Mouse (Mus musculus) retina, postnatal 1 day (tissue): ENCODE measurements at regions not wholly inside any gene's neighbourhood (a gene's known extent, or its start where the extent isn't known, plus 50 kb on each side); places are given as distances from the start of the nearest gene placed in this dataset.
A peak's percentile ranks its signal among the peaks of the same experiment; 100 is the strongest.

Source experiments
- DNase-seq: peaks from one replicate; pipeline ENCODE4 v3.0.0-alpha.2; 2012

DNA sequence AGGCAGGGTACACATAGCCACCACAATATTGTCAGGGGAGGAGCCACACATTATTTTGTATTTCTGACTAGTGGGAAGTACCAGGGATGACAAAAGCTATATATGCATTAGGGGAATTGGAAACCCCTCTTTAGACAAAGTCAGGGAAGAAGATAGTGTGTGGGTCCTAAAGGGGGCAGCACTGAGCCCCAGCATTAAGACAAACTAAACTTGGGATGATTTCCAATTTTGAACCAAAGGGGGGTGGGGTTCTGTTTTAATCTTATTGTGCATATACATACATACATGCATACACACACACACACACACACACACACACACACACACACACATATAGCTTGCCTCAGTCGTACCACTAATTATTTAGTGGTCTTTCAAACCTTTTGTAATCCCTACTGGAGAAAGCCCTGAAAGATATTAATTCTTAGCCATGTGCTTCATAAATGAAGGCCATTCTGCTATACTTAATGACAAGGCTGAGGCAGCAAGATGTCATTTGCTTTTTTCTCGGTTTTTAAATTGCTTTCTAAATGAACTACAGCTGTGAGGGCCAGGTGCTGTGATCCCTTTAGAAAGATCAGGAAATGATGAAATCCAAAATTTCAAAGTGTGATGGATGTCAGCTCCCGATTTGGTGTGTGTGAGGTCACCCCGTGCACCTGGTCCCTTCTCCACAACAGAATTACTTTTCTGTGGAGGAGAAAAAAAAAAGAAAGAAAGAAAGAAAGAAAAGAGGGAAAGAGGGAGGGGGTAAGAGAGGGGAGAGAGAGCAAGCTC lies 523.5 kb downstream of the Rnf144a start:
- DNase-seq: peak; percentile 14

DNA sequence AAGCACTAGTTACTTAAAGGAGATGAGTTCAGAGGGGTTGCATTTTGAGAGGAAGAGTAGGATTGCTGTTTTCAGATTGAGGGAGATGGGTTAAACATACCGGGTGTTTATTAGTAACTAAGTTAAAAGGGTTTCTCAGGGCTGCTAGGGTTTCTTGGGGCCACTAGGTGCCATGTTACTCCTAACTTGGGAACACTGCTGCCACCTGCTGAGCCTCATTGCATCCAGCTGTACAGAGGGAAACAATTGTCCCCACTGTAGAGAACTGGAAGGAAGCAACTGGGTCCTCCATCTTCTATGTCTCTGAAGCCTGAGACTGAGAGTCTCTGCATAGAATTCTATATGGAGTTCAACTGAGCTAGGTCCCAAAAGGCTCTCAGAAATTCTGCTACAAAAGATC lies 524.3 kb downstream of the Rnf144a start:
- DNase-seq: no peak

DNA sequence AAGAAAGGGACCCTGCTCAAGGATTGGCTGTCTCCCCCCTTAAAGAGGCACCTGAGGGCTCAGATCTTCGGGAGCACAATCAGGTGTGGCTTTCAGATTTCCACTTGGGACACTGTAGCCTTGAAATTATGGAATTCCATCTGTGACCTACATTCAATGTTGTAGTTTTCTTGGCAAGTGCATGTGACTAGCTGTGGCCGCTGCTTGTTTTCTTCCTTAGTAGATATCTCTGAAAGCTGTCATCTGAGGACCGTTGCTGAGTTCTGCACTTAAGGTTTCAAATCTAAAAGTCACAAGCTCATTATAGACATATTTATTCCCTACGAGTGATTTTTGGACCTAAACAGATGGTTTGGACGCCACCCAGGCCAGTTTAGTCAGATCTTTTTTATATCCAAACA lies 531.3 kb downstream of the Rnf144a start:
- no peak for DNase-seq

DNA sequence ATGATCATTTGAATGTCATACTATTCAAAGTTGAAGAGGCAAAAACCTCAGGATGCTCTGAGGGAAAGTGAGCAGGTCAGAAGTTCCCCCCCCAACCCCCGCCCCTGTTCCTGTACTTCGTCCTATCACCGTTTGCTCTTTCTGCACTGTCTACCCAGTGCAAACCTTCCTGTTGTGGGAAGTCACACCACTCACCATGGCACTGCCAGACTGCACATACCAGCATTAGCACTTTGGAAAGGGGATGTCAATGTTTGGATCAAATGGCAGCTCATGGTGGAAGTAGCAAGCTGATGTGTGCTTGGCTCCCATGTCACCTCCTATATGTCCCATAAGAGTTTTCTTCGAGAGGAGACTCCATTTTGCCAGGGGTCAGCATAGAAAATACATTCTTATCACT lies 543.2 kb downstream of the Rnf144a start:
- no peak for DNase-seq

DNA sequence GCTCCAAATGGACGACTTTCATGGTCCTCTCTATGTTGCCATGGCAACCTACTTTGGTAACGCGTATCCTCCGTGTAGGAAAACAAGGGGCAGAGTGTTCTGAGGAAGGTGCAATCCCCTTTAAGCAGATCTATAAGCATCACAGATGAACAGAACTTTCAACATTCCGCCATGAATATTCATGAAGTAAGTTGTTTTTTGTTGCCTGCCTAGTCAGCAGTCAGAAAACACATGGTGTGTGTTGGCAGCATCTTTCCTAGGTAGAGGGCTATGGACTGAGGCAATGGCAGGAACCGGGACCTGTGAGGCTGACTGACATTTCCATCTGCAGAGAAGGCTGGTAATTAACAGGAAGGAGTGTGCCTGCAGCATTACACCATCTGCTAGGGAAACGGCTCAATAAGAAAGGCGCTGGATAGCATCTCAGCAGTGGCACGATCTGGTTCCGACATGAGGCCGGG lies 544.0 kb downstream of the Rnf144a start:
- peak; percentile 56 for DNase-seq

DNA sequence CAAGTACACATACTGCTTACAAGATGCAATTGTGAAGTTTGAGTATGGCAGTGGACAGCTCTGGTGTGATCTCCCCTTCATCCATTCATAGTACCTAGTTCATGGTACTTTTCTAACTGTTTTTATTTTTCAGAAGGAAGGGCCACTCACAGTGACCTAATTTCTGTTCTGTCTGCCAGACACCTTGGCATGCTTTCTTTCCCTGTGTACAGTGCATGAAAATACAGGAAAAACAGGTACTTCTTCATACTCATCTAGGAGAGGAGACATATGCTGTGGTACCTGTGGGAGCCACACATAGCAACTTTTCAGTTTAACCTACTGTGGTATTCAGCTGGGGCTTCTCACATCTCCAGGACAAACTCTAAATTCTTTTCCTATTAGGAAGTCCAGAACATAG lies 545.2 kb downstream of the Rnf144a start:
- DNase-seq: no peak

DNA sequence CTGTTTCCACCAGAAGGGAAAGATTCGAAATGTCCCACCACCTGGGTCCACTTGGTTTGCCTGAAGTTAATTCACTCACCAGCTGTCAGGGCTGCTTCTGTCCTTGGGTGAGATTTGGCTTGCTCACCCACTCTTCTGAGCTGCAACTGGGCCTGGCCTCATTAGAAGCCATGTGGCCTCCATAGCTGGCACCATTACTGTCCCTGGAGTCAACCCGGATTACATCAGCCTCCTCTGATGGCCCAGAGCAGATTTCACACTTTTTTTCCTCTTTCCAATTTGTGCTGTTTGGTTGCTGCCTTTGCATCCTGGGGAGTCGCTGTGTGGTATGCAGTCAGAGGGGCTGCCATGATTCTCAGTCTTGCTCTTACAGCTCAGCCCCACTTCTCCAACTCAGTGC lies 550.0 kb downstream of the Rnf144a start:
- peak; percentile 23 for DNase-seq

DNA sequence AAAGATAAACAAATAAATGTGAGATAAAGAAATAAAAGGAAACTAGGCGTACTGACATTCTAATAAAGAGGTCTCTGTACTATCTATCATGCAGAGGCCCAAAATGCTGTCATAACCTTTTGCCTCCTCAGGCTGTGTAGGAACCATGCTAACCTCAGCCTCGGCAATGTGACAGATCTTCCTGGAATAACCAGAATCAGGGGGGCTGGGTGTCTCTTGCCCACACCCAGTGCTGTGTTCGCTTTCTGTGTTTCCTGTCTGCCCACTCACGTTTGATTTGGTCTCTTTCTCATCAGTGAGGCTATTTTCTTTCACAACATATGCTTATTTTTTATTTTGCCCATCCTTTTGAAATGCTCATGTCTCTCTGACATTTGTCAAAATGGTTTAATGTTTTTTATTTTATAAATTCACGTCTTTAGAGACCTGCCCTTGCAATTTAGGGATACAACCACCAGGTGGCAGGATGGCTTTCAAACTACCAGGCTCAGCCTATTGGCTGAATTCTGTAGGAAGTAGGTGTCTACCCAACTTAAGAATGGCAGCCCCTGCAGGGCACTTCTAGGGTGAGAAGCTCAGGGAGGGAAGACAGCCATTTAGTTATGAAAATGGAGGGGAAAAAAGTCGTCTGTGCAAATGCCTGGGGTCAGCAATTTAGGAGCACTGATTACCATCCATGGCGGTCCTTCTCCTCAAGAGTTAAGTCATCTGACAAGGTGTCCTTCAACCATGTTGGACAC lies 550.8 kb downstream of the Rnf144a start:
- peak; percentile 14 for DNase-seq

DNA sequence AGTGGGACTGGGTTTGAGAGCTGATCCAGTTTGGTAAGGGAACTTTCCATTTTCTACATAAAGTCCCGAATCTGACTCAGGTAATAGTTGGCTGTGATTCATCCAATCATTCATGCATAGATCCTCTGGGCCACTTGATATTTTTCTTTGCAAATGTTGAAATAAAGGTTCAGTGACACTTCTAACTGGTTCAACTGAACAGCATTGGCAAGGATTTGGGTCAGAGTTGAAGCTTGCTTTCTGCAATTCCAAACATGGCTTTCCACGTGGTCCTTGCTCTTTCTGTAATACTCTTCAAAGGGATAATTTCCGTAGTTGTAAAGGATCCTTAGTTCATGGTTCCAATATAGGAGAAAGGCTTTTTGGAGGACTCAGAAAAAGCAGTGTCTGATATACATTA lies 554.0 kb downstream of the Rnf144a start:
- DNase-seq: no peak

DNA sequence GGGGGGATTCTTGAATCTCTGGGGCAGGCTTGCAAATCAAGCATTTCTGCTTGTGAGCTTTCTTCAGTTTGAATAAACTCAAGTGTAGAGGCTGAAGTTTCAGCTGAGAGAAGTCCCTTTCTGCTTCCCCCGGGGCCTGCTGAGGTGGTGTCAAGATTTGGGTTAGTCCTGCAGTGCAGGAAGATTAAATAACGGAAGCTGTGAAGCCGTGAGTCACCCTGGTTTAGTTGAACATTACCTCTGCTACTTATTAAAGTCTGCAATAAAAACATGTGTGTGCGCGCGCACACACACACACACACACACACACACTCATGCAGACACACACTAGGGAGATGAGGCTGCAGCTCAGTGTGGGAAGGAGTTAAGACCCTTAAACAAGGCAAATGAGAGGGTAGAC lies 556.7 kb downstream of the Rnf144a start:
- no peak for DNase-seq

DNA sequence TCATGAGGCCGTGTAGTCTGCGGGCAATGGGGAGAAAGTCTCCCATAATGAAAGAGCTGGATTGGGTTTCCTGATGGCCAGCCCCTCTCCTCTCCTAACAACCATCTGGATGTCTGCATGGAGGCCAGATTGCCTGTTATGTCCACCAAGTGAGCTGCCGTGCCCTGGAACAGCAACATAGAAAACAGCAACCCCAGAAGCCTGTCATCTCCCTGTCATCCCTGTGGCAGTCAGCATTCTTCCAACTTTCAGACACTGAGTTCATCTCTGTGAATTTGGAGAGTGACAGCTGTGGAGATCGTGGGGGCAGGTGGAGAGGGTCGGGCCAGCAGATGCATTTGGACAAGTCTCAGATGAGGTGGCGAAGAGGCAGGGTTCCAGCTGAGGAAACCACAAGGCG lies 585.0 kb downstream of the Rnf144a start:
- no peak for DNase-seq

DNA sequence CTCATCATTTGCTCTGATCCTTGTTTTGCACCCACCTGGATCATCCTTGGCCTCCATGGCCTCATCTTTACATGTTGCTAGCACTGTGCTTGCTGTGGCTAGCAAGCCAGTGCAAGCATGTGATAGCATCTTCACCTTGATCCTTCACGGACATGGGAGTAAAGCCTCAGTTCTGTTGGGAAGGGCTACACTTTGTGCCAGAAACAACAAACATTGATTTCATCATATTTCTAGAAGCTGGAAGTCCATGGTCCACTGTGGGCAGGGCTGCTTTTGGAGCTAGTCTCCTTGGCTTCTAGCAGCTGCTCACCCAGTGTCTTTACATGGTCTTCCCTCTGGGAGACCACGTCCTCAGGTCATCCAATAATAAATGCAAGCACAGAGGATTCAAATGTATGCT lies 587.1 kb downstream of the Rnf144a start:
- DNase-seq: no peak

DNA sequence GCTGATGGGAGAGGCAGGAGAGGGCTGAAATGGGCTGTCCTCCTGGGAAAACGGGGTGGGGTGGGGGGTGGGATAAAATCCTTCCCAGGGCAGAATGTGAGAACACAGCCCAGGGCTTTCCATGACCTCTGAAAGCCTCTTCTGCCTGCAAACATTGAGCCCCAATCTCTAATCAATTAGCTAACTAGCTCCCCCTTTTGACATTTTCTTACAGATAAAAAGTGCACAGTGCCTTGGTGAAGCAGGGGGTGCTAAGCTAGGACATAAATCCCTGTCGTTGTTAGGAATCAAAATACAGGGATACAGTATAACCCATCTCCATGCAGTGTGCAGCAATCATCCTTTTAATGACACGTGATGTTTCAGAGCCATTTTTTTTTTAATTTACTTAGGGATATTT lies 588.1 kb downstream of the Rnf144a start:
- DNase-seq: peak; percentile 19

DNA sequence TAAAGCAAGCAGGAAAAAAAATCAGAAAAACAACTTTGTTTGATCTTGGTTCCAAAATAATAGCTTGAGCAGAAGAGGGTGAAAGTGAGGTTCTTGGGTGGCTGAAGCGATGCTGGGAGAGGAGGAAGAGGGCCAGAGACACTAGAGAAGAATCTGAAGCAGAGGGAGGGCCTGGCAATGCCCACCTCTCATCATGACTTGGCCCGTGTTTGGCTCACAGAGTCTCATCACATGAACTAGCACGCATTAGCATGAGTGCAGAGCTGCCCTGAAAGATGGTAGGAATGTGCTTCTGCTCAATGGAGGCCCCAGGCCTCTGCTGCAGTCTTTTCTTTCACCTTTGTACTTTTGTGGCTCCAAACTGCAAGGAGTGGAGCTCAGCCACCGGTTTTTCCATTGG lies 588.6 kb downstream of the Rnf144a start:
- DNase-seq: no peak

DNA sequence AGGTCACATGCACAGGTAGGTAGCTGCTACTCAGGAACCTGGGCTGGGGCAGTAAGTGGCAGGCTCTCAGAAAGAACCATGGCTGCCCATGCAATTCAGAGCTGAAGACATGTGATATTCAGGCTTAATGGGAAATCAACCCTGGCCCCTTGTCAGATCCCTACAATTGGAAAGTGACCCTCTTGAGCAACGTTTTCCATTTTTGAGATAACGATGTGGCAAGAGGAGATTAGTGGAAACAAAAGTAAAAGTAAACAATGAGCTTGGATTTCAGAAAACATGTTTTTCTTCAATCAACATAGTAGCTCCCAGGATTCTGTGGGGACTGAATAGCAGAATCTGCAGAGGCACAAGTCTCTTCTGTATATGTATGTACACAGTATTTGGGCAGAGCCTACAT lies 598.8 kb downstream of the Rnf144a start:
- no peak for DNase-seq

DNA sequence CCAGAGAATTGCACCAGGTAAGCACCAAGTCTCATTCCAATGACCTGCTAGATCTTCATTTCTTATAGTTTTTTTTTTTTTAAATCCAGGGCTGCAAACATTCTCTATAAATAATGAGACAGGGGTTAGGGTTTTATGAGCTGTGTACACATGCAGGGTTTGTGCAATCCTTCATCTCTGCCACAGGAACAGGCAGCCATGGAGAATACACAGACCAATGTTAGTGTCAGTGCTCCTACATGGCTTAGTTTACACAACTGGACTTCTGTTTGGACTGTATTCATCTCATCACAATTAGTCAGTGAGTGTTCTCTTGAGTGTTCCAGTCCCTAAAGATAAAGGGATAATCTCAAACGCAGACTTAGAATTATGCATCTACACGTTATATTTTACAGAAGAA lies 620.0 kb downstream of the Rnf144a start:
- no peak for DNase-seq

DNA sequence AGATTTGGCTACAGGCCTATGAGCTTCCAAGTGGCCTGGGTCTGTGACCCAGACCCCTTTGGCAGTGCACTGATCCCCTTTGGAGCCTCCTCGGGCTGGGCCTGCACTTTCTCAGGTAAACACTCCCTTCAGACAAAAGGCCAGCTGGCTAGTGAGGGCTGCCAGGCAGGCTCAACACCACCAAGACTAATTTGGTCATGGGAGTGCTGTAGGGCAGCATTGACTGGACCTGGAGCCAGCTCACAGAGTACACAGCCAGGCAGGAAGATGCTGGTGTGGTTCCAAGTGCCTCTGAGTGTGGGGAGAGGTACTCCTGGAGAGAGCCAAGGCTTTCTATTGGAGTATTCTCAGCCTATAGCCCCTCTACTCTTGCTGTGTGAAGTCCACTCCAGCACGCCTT lies 620.5 kb downstream of the Rnf144a start:
- no peak for DNase-seq

DNA sequence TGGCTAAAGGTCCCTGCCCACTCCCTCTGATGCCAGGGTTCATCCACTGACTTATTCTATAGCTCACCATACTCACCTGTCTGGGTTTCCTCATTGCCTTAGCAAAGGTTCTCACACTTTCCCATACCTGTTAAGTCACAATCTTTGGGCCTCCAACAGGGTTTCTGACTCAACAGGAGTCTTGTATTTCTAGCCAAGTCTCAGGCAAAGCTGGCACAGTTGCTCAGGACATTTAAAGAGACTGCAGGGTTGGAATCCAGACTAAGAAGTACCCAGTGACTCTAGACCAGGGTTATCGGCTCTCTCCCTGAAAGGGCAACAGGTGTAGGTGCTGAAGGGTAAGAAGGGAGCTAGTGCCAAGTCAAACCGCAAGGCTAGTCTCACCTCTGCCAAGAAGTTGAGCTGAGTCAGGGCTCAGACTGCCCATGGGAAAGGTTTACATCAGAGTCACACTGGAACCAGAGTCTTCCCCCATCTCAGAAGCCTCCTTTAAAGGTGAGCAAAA lies 622.4 kb downstream of the Rnf144a start:
- no peak for DNase-seq

DNA sequence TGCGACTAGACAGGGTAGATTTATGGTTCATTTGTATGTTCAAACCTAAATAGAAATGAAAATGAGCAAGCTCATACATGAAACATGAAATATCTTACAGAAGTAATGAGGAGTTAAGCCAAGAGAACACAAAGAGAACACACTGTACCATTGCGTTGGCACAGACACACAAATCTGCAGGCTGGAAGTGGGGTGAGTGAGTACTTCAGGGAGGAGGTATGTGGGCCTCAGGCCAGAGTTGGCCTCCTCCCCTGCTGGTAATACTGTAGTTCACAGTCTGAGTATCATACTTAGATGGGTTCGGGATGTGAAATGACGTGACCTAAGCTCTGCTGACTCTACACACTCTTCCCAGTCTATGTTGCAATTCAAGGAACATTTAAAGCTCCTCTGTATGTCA lies 624.1 kb downstream of the Rnf144a start:
- no peak for DNase-seq

DNA sequence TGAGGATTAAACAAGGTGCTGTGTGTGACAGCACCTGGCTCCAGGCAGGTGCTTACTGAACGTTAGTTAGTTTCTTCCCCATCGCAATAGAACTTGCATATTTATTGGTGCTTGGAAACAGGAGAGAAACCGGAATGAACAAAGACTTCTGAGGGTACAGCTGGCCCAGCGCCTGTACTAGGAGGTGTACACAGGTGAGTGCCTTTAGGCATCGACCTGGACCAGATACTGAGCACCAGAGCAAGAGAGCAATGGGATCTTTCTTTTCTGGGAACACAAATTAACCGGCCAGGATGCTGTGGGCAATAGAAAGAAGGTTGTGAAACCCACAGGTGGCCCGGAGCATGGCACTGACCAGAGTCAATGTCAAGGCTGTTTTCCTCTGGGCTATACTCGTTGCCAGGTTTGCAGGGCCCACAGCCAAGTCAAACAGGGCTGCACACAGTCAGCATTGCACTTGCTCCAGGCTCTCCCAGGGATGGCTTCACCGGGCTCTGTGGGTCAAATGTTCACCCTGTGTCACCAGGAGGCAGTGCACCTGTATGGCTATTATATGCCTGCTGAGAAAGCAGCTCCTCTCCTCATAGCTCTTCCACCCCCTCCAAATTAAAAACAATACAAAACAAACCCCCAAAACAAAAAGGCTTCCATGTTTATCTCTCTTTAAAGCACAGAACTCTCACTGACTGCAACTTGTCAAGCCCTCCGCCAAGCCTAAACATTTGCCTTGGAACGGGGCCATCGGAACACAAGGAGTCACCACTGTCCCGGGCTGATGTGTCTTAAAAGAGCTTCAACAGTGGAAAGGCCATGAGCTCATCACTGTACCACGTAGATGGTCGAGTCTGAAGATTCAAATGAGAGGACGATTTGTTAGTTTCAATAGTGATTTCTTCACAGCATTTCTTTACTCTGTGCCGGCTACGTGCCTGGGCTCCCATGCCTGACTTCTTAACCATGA lies 629.1 kb downstream of the Rnf144a start:
- no peak for DNase-seq

DNA sequence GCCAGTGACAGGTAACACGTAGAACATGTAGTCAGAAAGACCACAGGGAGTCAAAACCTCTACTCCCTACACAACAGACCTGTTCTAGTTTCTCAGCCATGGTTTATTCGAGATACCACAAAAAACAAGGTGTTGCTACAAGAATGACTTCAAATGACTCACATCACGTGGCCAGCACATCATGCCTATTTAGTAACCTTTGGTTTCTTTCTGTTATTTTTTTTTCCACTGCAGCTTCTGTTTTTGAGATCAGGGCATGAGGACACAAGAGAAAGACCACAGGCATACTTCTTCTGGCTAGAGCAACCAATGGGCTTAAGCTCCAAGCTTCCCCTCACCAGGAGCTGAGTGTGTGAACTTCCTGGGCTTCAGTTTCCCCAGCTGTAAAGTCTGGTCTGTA lies 630.7 kb downstream of the Rnf144a start:
- DNase-seq: no peak

DNA sequence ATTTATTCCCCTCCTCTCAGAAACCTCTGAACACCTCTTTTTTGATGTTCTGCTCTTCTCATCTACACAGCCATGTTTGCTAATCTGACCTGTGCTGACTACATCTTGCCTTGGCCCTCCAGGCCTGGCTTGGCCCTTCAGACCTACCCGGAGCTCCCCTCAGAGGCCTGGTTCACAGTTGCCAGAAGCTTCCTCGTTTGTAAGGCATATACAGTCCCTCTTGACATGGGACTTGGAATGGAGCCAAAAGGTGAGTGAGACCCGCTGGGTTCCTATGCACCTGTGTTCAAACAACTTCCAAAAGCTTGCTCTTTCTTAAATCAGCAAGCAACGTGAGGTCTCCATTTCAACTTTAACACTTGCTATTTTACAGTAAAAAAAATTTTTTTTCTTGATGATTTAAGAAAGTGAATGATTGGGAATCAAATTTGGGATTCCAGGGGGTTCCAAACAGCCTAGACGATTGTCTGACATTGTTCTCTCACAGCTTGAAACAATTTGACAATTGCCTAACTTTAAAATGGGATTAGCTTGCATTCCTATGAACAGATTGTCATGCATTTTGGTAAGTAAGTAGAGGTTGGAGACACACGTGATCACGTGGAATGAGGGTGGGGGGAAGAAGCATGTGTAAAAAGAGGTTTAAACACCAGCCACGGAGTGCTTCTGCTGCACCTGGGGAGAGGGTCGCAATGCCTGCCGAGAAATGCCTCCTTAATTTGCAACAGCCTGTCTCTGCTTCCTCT lies 631.9 kb downstream of the Rnf144a start:
- DNase-seq: no peak
